Mouse (Mus musculus) kidney, postnatal 4 days (tissue): ENCODE measurements around the gene Nfe2l1.
A peak's percentile ranks its signal among the peaks of the same experiment; 100 is the strongest.
"Not testable (repeated sequence)": the region's sequence is repeated elsewhere in the genome, so short reads cannot be mapped to it uniquely, and the experiment has no call there.

Experiments used
- DNase-seq, 2 experiments: peaks; one replicate each; pipeline ENCODE4 v3.0.0; 2021; ENCODE audit warnings: mixed read lengths in 2 of 2

The Nfe2l1 gene

DNA sequence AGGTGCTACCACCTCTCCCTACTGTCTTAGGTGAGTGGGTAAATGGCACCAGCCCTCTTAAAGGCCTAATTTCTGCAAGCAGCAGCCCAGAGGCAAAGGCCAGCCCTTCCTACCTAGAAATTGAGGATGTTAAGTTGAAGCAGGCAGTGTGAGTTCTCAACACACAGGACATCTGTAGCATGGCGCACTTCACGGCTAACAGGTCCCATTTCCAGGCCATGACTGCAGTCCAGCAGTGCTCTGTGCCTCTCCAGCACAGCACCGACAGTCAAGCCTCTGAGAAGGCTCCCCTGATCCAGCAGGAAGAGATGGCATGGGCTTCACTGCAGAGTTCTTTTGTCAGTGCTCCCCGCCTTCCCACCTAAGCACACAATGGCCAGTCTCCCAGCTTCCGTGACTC, 12.8 kb downstream of the Nfe2l1 start:
- no peak for DNase-seq

DNA sequence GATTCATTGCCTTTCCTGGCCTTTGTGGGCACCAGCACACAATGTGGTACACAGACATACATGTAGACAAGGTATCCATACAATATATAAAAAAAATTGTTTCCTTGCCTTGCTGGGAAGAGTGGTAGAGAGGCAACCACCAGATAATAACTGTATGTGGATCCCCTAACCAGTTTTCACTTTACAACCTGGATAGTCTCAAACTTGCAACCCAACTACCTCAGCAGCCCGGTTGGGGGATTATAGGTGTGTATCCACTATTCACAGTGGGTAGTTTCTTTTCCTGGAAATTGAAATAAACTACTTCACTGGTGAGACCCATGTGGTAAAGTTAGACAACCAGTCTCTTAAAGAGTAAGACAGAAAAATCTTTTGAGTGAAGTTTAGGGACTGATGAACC, 13.3 kb downstream of the Nfe2l1 start:
- no peak for DNase-seq

DNA sequence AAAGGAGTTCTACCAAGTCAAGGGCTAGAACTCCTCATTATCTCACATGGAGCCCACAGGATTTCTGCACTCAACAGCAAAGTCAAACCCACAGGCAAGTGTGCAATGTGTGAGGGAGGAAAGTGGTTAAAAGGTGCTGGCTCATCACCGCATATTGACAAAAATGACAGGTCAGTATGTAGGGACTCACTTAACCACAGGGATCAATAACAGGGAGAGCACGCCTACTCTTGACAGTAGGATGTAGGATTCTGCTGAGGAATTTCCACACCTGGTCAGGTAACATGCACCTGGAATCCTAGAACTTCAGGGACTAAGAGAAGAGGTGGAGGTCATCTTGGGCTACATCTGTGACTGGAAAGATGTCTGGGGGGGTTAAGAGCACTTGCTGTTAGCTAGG, 13.9 kb downstream of the Nfe2l1 start:
- DNase-seq = no peak

- DNase-seq = no peak
These were observed 15.3 kb downstream of the Nfe2l1 start for GRCm38 (mm10) chr11:96814443-96814842.

DNA sequence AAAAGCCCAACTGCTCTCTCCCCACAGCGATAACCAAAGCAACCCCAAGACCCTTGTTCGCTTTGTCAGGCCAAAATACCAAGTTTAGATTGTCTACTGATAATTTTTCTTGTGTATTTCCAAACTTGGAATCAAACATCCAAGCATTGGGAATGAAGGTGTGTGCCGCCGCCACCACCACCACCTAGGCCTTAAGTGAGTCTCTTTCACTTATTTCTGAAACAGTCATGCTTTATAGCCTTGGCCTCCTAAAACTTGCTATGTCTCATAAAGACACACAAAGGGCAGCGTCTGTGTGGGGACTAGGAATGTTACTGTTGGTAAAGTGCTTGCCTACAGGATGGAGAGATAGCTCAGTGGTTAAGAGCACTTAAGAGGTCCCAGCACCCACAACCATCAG, 15.8 kb downstream of the Nfe2l1 start:
- no peak for DNase-seq

GRCm38 (mm10) chr11:96813455-96813854, 16.3 kb downstream of the Nfe2l1 start:
- DNase-seq = no peak

- DNase-seq = not testable (repeated sequence)
These were observed 18.6 kb downstream of the Nfe2l1 start for GRCm38 (mm10) chr11:96811188-96811587.

DNA sequence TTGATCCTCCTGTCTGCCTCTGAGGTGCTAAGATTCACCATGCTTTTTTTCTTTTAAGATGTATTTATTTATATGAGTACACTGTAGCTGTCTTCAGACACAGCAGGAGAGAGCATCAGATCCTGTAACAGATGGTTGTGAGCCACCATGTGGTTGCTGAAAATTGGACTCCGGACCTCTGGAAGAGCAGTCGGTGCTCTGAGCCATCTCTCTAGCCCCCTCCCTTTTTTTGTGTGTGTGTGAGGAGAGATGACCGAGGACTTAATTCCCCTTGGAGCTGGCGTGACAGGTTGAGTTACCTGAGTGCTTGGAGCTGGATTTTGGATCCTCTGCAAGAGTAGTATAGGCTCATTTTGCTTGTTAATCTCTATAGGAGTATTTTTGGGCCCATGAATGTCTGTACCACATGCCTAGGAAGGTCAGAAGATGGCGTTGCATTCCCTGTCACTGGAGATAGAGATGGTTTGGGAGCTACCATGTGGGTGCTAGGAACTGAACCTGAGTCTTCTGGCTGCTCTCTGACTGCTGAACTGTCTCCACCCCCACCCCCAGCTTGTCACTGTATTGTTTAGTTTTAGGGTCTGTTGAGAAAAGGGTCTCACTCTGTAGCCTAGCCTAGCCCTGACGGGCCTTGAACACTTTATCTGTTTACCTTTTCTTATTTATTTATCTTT, 20.1 kb downstream of the Nfe2l1 start:
- no peak for DNase-seq

GRCm38 (mm10) chr11:96808066-96808465, 21.7 kb downstream of the Nfe2l1 start:
- DNase-seq = no peak

DNA sequence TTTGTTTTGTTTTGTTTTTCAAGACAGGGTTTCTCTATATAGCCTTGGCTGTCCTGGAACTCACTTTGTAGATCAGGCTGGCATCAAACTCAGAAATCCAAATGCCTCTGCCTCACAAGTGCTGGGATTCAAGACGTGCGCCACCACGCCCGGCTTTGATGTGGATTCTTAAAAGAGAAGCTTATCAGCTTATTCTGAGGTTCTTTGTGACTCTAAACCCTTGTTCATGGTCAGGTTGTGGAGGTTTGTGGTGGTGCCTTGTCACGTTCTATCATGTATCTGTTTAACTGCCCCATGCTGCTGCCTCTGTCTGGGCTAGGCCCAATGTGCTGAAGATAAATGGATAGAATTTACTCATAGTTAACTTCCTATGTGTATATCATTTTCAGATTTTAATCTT, 24.2 kb downstream of the Nfe2l1 start:
- no peak for DNase-seq

DNA sequence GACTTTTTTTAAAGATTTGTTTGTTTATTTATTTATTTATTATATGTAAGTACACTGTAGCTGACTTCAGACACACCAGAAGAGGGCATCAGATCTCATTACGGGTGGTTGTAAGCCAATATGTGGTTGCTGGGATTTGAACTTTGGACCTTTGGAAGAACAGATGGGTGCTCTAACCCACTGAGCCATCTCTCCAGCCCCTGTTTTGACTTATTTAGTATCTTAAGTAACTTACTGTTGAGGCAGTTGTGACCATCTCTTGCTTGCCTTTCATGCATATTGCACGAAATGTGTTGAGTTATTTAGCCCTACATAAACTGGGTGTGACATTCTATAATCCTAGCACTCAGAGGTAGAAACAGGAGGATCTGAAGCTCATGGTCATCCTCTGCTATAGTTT, 30.3 kb downstream of the Nfe2l1 start:
- DNase-seq = no peak

DNA sequence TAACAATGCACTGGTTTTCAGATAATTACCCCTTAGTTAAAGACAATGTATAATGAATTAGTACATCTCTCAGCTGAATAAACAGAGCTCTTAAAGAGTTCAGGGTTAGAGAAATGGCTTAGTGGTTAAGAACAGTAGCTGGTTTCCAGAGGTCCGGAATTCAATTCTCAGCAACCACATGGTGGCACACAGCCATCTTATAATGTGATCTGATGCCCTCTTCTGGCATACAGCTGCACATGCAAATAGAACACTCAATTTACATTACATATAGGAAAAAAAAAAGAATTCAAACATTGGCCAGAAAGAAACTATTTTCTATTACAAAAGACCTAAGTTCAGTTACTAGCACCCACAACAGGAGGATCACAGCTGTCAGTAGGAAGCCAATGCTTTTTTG, 33.2 kb downstream of the Nfe2l1 start:
- peak in 1 of 2 experiments; percentile 31 for DNase-seq

- no peak for DNase-seq
These were observed 33.7 kb downstream of the Nfe2l1 start for GRCm38 (mm10) chr11:96796081-96796480.

- DNase-seq = no peak
These were observed 34.3 kb downstream of the Nfe2l1 start for GRCm38 (mm10) chr11:96795491-96795890.

DNA sequence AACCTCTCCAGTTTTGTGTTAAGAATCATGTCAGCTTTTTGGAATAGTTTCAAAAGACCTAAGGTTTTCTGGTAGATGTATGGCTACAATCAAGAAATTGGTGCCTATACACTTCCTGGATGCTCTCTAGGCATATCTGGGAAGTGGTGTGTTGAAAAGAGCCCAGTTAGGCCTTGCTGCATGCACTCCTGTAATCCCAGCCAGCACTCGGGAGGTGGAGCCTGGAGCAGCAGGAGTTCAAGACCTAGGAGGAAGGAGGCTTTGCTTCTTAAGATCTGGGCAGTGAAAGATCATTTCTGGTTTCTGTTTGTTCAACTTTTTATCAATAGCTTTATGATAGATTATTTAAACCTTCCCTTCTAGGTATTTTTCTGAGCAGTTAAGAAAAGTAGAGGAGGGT, 39.1 kb downstream of the Nfe2l1 start:
- no peak for DNase-seq

DNA sequence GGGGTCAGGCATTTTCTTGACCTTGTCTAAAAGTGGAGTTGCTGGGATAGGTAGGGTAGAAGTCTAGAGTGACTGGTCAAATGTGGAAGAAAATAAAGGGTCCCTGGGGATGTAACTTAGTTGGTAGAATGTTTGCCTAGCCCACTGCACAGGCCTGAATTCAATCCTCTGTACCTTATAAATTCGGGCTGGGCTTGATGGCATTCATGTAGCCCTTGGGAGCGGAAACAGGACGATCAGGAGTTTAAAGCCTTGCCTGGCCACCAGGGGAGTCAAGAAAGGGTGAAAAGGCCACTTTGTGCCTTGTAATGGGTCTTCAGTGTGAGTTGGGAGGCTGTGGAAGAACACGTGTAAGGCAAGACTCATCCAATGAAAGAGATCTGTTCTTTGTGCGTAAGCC, 39.8 kb downstream of the Nfe2l1 start:
- DNase-seq = peak in 1 of 2 experiments; percentile 28

- DNase-seq = peak; percentile 93 to 96
These were observed 40.6 kb downstream of the Nfe2l1 start, which contains the start of gene Cbx1 for GRCm38 (mm10) chr11:96788871-96789795. Cbx1 (plus strand) TSS chr11:96789127.

- DNase-seq = no peak
These were observed 42.9 kb downstream of the Nfe2l1 start for GRCm38 (mm10) chr11:96786731-96787450.

DNA sequence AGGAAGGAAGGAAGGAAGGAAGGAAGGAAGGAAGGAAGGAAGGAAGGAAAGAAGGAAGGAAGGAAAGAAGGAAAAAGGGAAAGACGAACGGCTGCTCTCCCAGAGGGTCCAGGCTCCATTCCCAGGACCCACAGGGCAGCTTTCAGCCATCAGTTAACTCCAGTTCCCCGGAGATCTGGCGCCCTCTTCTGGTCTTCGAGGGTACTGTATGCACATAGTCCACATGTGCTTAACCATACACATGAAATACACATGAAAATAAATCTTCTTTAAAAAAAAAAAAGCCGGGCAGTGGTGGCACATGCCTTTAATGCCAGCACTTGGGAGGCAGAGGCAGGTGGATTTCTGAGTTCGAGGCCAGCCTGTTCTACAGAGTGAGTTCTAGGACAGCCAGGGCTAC, 44.9 kb downstream of the Nfe2l1 start:
- peak; percentile 92 for DNase-seq

DNA sequence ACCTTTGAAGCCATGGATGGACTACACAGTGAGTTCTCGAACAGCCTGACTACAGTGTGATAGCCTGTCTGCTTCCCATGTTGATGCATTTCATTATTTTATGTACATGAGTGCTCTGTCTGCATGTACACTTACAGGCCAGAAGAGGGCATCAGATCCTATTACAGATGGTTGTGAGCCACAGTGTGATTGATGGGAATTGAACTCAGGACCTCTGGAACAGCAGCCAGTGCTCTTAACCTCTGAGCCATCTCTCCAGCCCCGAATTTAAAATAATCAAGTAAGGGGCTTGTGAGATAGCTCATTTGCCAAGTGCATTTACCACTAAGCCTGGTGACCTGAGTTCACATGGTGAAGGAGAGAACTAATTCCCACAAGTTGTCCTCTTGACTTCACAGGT, 48.3 kb downstream of the Nfe2l1 start:
- DNase-seq = no peak

- DNase-seq = no peak
These were observed 49.5 kb downstream of the Nfe2l1 start for GRCm38 (mm10) chr11:96780306-96780705.

- not testable (repeated sequence) for DNase-seq
These were observed 51.6 kb downstream of the Nfe2l1 start for GRCm38 (mm10) chr11:96778061-96778627.
